8 mouse cellular contexts compared by ENCODE assay signal in genomic region chr9:123509638-123510604, GRCm38 (mm10). TPM values are rescaled to one million over a fixed set of nuclear protein-coding genes. Genes with fewer than 3 reads are reported as not detected.
A peak's percentile ranks its signal among the peaks of the same experiment; 100 is the strongest.
DNase-seq lines count a peak whose midpoint lies in the region; ATAC-seq lines count a peak whose summit lies in the region.

No protein-coding gene starts in this region.

- intact Hi-C loops in left cerebral cortex, postnatal 14 days (cut with DNase I), result loop anchor here (10.0 kb wide), 1 partner anchor 125 kb away; no protein-coding TSS in a partner anchor
- intact Hi-C loops in left cerebral cortex, postnatal 4 days (cut with DNase I), result loop anchor here (5.0 kb wide), 1 partner anchor 53 kb away; no protein-coding TSS in a partner anchor
- intact Hi-C loops in heart, postnatal 14 days (cut with DNase I), result loop anchor here (5.0 kb wide), 1 partner anchor 253 kb away; no protein-coding TSS in a partner anchor

- DNase-seq in left cerebral cortex, postnatal 14 days (ENCODE audit: low spot score in 2 of 2), result peak; percentile 26 to 77
- no peak for DNase-seq in left cerebral cortex, postnatal 4 days
- peak; percentile 31 for DNase-seq in R1 (ENCODE audit: low read depth, low spot score)
- no peak for DNase-seq in intestine, embryonic 14.5 days (ENCODE audit: low spot score)
- no peak for DNase-seq in heart, postnatal 14 days
- DNase-seq in urinary bladder, postnatal 25 days (ENCODE audit: low spot score), result no peak

- WGBS in intestine, embryonic 14.5 days, result 60% methylated on average over 8 of the region's 8 CpGs
- WGBS in neural tube, embryonic 15.5 days, result 65% methylated on average over 8 of the region's 8 CpGs

- H3K9ac ChIP-seq in intestine, embryonic 14.5 days (ENCODE audit: low read length), result no peak overlapping the region
- H3K9ac ChIP-seq in neural tube, embryonic 15.5 days (replicated peaks), result no peak overlapping the region

- H3K27me3 ChIP-seq in intestine, embryonic 14.5 days (replicated peaks; ENCODE audit: control insufficient read depth, insufficient read depth, low read length), result no peaks in the 10 kb centered on the region
- H3K27me3 ChIP-seq in neural tube, embryonic 15.5 days (replicated peaks), result no peaks in the 10 kb centered on the region

- H3K9me3 ChIP-seq in intestine, embryonic 14.5 days (ENCODE audit: control insufficient read depth, low read length), result no peaks in the 10 kb centered on the region
- no peaks in the 10 kb centered on the region for H3K9me3 ChIP-seq in neural tube, embryonic 15.5 days (replicated peaks)

- no peak overlapping the region for H3K4me3 ChIP-seq in intestine, embryonic 14.5 days (ENCODE audit: low read depth, low read length)
- no peak overlapping the region for H3K4me3 ChIP-seq in neural tube, embryonic 15.5 days (replicated peaks)

- peaks cover 19% of the 10 kb centered on the region for H3K4me1 ChIP-seq in intestine, embryonic 14.5 days (replicated peaks; ENCODE audit: control insufficient read depth, insufficient read depth, low read length)
- peaks cover 8% of the 10 kb centered on the region for H3K4me1 ChIP-seq in neural tube, embryonic 15.5 days

- 0 out of 2 replicates have a peak, but pooled peaks have one; percentile 36 for ATAC-seq in intestine, embryonic 14.5 days (replicated peaks; ENCODE audit: low FRiP score, low TSS enrichment, low read depth)
- ATAC-seq in neural tube, embryonic 15.5 days (ENCODE audit: low FRiP score), result peak; percentile 78; the same call in 1 of the 2 replicates
- no peak for ATAC-seq in cerebellum, adult (ENCODE audit: insufficient number of reproducible peaks, low FRiP score, low TSS enrichment)

- no peak overlapping the region for H3K27ac ChIP-seq in intestine, embryonic 14.5 days (ENCODE audit: low read depth)
- H3K27ac ChIP-seq in neural tube, embryonic 15.5 days (replicated peaks), result peak overlapping the region; percentile 68; the same call in 1 of the 2 replicates

- H3K36me3 ChIP-seq in intestine, embryonic 14.5 days (ENCODE audit: control insufficient read depth, insufficient read depth, low read length), result peaks cover 37% of the 10 kb centered on the region
- no peaks in the 10 kb centered on the region for H3K36me3 ChIP-seq in neural tube, embryonic 15.5 days

- no peak overlapping the region for H3K4me2 ChIP-seq in intestine, embryonic 14.5 days (ENCODE audit: low read length)
- no peak overlapping the region for H3K4me2 ChIP-seq in neural tube, embryonic 15.5 days

RNA-seq across cellular contexts. Expression of gene Sacm1l, which starts 19.6 kb away (rescaled TPM):
- 10 to 100 TPM; 46.9 to 53.5 TPM for total RNA-seq in left cerebral cortex, postnatal 14 days (2021)
- 10 to 100 TPM; 43.3 to 46.6 TPM for total RNA-seq in left cerebral cortex, postnatal 4 days (2021)
- 51.0 and 55.8 TPM in 2 replicates for polyA plus RNA-seq in intestine, embryonic 14.5 days (2014; fragmentation: Nextera tagmentation; extraction: Ambion mirVana)
- 57.4 and 59.3 TPM in 2 replicates for polyA plus RNA-seq in neural tube, embryonic 15.5 days (2015; fragmentation: Nextera tagmentation; extraction: Ambion mirVana)
- total RNA-seq in heart, postnatal 14 days (2021), result 10 to 100 TPM; 33.7 to 38.1 TPM

RNA-seq across cellular contexts. Expression of gene Limd1, which starts 31.4 kb away (rescaled TPM):
- 1 to 10 TPM; 8.1 to 8.9 TPM for total RNA-seq in left cerebral cortex, postnatal 14 days (2021)
- total RNA-seq in left cerebral cortex, postnatal 4 days (2021), result 10 to 100 TPM in 1 of 2 experiments, 1 to 10 TPM in 1; 9.5 to 10.2 TPM
- polyA plus RNA-seq in intestine, embryonic 14.5 days (2014; fragmentation: Nextera tagmentation; extraction: Ambion mirVana), result 62.1 and 67.1 TPM in 2 replicates
- 10.9 and 20.3 TPM in 2 replicates for polyA plus RNA-seq in neural tube, embryonic 15.5 days (2015; fragmentation: Nextera tagmentation; extraction: Ambion mirVana)
- total RNA-seq in heart, postnatal 14 days (2021), result 10 to 100 TPM; 41.9 to 43.6 TPM

Comparison
In these comparisons a context has a peak if more than half of its experiments do, and no peak if none do; other contexts are left out.
1. DNase-seq: peak in left cerebral cortex, postnatal 14 days (2 of 2) and R1 (single experiment); none in left cerebral cortex, postnatal 4 days (single experiment), intestine, embryonic 14.5 days (single experiment), heart, postnatal 14 days (0 of 2) and urinary bladder, postnatal 25 days (single experiment).